Mouse (Mus musculus) stomach, postnatal 0 days (tissue): ENCODE results near the gene Vmn1r200.

Experiments used
- CTCF ChIP-seq: IDR thresholded peaks from 2 replicates; pipeline ENCODE4 v1.5.1; 2016; ENCODE audit warnings: antibody characterized with exemption, low read depth, mild to moderate bottlenecking, moderate library complexity
- EP300 ChIP-seq: optimal IDR thresholded peaks from 2 replicates; pipeline ENCODE3; 2016; ENCODE audit warnings: antibody characterized with exemption

DNA sequence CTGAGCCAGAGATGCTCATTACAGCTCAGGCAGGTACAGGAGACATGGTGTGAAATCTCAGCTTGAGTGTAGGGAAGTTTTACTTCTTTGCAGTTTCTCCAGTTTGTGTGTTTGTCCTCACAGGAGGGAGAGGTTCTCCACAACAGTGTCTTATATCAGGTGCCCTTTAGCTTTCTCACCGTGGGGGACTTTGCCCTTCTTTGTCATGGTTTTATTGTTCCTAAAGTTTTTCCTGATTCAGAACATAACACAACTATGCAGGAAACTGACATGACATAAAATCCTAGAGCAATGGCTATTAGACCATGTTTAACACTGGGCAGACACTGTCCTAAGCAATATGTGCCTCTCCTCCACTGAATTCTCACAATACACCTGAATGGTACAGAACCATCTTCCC, 39.4 kb upstream of the Vmn1r200 start:
- TF ChIP-seq CTCF (no peak), EP300 (no peak)
